In the genomic region with DNA sequence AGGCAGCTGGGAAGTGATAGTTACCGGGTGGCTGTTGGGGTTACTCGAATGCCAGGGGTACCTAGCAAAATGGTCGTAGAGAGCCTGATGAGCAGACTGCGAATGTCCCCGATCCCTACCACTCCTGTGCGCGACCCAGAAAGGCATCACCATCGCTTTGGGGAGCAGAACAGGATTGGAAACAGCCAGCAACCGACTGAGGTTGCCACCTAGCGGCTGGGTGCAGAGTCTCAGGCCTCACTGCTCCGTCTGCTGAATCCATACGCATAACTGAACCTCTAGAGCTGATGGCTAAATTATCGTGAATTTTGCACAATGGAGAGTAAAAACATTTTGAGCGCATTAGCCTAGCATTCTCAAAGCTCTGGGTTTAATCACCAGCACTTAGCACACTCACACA, we compare ENCODE assay signal across 10 mouse cellular contexts. TPM values are rescaled to one million over a fixed set of nuclear protein-coding genes. Genes with fewer than 3 reads are reported as not detected.
DNase-seq lines count a peak whose midpoint lies in the region; ATAC-seq and TF ChIP-seq lines count a peak whose summit lies in the region.
"Had no signal": no experiment of that assay in that cellular context is flagged by ENCODE, and none has a peak within 500 bp of the region (broad histone marks: within the 10 kb centered on the region; RNA-seq: fewer than 3 reads in every experiment).

No protein-coding gene starts in this region.

- peak; percentile 48; the same call in 1 of the 2 replicates for TF ChIP-seq CTCF in cerebellum, adult 2 months (IDR thresholded peaks at IDR 0.05; ENCODE audit: borderline replicate concordance, insufficient read depth, low read depth, low read length)

- no peak overlapping the region for H3K4me2 ChIP-seq in midbrain, embryonic 11.5 days
- H3K4me2 ChIP-seq in midbrain, embryonic 13.5 days (replicated peaks), result no peak overlapping the region
- no peak overlapping the region for H3K4me2 ChIP-seq in embryonic facial prominence, embryonic 11.5 days (ENCODE audit: low read depth, low read length)
- H3K4me2 ChIP-seq in neural tube, embryonic 11.5 days (ENCODE audit: low read depth), result no peak overlapping the region
- H3K4me2 ChIP-seq: heart, embryonic 13.5 days had no signal

- H3K27me3 ChIP-seq in cerebellum, adult 2 months (ENCODE audit: control insufficient read depth, insufficient read depth, low read length), result no peaks in the 10 kb centered on the region
- no peaks in the 10 kb centered on the region for H3K27me3 ChIP-seq in midbrain, embryonic 11.5 days (ENCODE audit: control insufficient read depth, insufficient read depth, low read length)
- H3K27me3 ChIP-seq in midbrain, embryonic 13.5 days, result no peaks in the 10 kb centered on the region
- no peaks in the 10 kb centered on the region for H3K27me3 ChIP-seq in embryonic facial prominence, embryonic 11.5 days (ENCODE audit: control insufficient read depth, insufficient read depth, low read length)
- H3K27me3 ChIP-seq in neural tube, embryonic 11.5 days (ENCODE audit: control insufficient read depth, insufficient read depth, low read length), result no peaks in the 10 kb centered on the region

- peak in 1 of 2 experiments; percentile 29 for DNase-seq in cerebellum, adult 2 months
- no peak for DNase-seq in cerebellum, adult 8-10 months
- DNase-seq in midbrain, embryonic 11.5 days (ENCODE audit: low spot score, missing footprints), result peak; percentile 81
- DNase-seq in embryonic facial prominence, embryonic 11.5 days (ENCODE audit: low spot score), result peak; percentile 47
- peak; percentile 36 for DNase-seq in neural tube, embryonic 11.5 days (ENCODE audit: low spot score)
- no peak for DNase-seq in T-cell, adult 2 months (ENCODE audit: low spot score)
- DNase-seq in yolk sac, embryonic 10.5 days (ENCODE audit: low spot score), result no peak

- H3K9ac ChIP-seq in midbrain, embryonic 11.5 days (ENCODE audit: low read length), result no peak overlapping the region
- H3K9ac ChIP-seq in midbrain, embryonic 13.5 days (replicated peaks), result no peak overlapping the region
- H3K9ac ChIP-seq in embryonic facial prominence, embryonic 11.5 days (replicated peaks; ENCODE audit: low read length), result no peak overlapping the region
- no peak overlapping the region for H3K9ac ChIP-seq in neural tube, embryonic 11.5 days (ENCODE audit: low read length)
- H3K9ac ChIP-seq: heart, embryonic 13.5 days had no signal

- WGBS in cerebellum, adult 2 months, result 27% methylated on average over 14 of the region's 14 CpGs
- 24% methylated on average over 14 of the region's 14 CpGs for WGBS in midbrain, embryonic 11.5 days
- 29% methylated on average over 14 of the region's 14 CpGs for WGBS in midbrain, embryonic 13.5 days
- 30% methylated on average over 14 of the region's 14 CpGs for WGBS in embryonic facial prominence, embryonic 11.5 days
- WGBS in neural tube, embryonic 11.5 days, result 24% methylated on average over 14 of the region's 14 CpGs

- H3K36me3 ChIP-seq in midbrain, embryonic 11.5 days (ENCODE audit: control insufficient read depth, insufficient read depth, low read length), result no peaks in the 10 kb centered on the region
- H3K36me3 ChIP-seq in midbrain, embryonic 13.5 days, result no peaks in the 10 kb centered on the region
- no peaks in the 10 kb centered on the region for H3K36me3 ChIP-seq in embryonic facial prominence, embryonic 11.5 days (replicated peaks; ENCODE audit: control insufficient read depth, insufficient read depth, low read depth, low read length)
- H3K36me3 ChIP-seq in neural tube, embryonic 11.5 days (ENCODE audit: control insufficient read depth, insufficient read depth, low read length), result no peaks in the 10 kb centered on the region
- H3K36me3 ChIP-seq: heart, embryonic 13.5 days had no signal

- H3K4me3 ChIP-seq in cerebellum, adult 2 months (replicated peaks; ENCODE audit: insufficient read depth, low read depth, low read length), result no peak overlapping the region
- H3K4me3 ChIP-seq in midbrain, embryonic 11.5 days (ENCODE audit: low read depth, low read length), result no peak overlapping the region
- no peak overlapping the region for H3K4me3 ChIP-seq in midbrain, embryonic 13.5 days (replicated peaks)
- H3K4me3 ChIP-seq in embryonic facial prominence, embryonic 11.5 days (ENCODE audit: low read depth, low read length), result no peak overlapping the region
- no peak overlapping the region for H3K4me3 ChIP-seq in neural tube, embryonic 11.5 days (ENCODE audit: low read depth, low read length)
- H3K4me3 ChIP-seq: heart, embryonic 13.5 days had no signal

- ATAC-seq in midbrain, embryonic 11.5 days (ENCODE audit: low FRiP score), result no peak
- no peak for ATAC-seq in midbrain, embryonic 13.5 days
- ATAC-seq in embryonic facial prominence, embryonic 11.5 days (replicated peaks; ENCODE audit: insufficient number of reproducible peaks, low FRiP score, low TSS enrichment, low read depth), result no peak
- no peak for ATAC-seq in neural tube, embryonic 11.5 days (ENCODE audit: insufficient read depth, low FRiP score, low TSS enrichment)

- no peaks in the 10 kb centered on the region for H3K9me3 ChIP-seq in midbrain, embryonic 11.5 days (ENCODE audit: control insufficient read depth, low read length)
- no peaks in the 10 kb centered on the region for H3K9me3 ChIP-seq in midbrain, embryonic 13.5 days
- H3K9me3 ChIP-seq in embryonic facial prominence, embryonic 11.5 days (replicated peaks; ENCODE audit: control insufficient read depth, low read length), result no peaks in the 10 kb centered on the region
- no peaks in the 10 kb centered on the region for H3K9me3 ChIP-seq in neural tube, embryonic 11.5 days (ENCODE audit: control insufficient read depth, low read length)
- H3K9me3 ChIP-seq: heart, embryonic 13.5 days had no signal

- no peak for TF ChIP-seq POLR2A in cerebellum, adult 2 months (IDR thresholded peaks at IDR 0.05; ENCODE audit: borderline replicate concordance, insufficient read depth, low read length)

- H3K4me1 ChIP-seq in cerebellum, adult 2 months (ENCODE audit: control insufficient read depth, insufficient read depth, low read length), result no peaks in the 10 kb centered on the region
- H3K4me1 ChIP-seq in midbrain, embryonic 11.5 days (ENCODE audit: control insufficient read depth, insufficient read depth, low read length), result no peaks in the 10 kb centered on the region
- H3K4me1 ChIP-seq in midbrain, embryonic 13.5 days (replicated peaks), result no peaks in the 10 kb centered on the region
- H3K4me1 ChIP-seq in embryonic facial prominence, embryonic 11.5 days (ENCODE audit: control insufficient read depth, insufficient read depth, low read length), result no peaks in the 10 kb centered on the region
- H3K4me1 ChIP-seq in neural tube, embryonic 11.5 days (ENCODE audit: control insufficient read depth, insufficient read depth, low read length), result no peaks in the 10 kb centered on the region
- H3K4me1 ChIP-seq: heart, embryonic 13.5 days had no signal

- no peak overlapping the region for H3K27ac ChIP-seq in cerebellum, adult 2 months (ENCODE audit: insufficient read depth, low read length)
- no peak overlapping the region for H3K27ac ChIP-seq in midbrain, embryonic 11.5 days (ENCODE audit: low read depth, low read length)
- no peak overlapping the region for H3K27ac ChIP-seq in midbrain, embryonic 13.5 days
- H3K27ac ChIP-seq in embryonic facial prominence, embryonic 11.5 days (replicated peaks; ENCODE audit: low read depth, low read length), result no peak overlapping the region
- H3K27ac ChIP-seq in neural tube, embryonic 11.5 days (ENCODE audit: low read depth, low read length), result no peak overlapping the region
- H3K27ac ChIP-seq: heart, embryonic 13.5 days had no signal

RNA-seq across cellular contexts. Expression of gene Prss22, which starts 17.8 kb away (rescaled TPM):
- not detected in 2 replicates for polyA plus RNA-seq in cerebellum, adult 2 months (2012; rRNA removed)
- polyA plus RNA-seq in midbrain, embryonic 11.5 days (2014; fragmentation: Nextera tagmentation; extraction: Ambion mirVana), result 0.19 TPM in 1 of 2 replicates, not detected in the other
- polyA plus RNA-seq in midbrain, embryonic 13.5 days (2015; fragmentation: Nextera tagmentation; extraction: Ambion mirVana), result 0.12 TPM in 1 of 2 replicates, not detected in the other
- 0.94 and 1.7 TPM in 2 replicates for polyA plus RNA-seq in embryonic facial prominence, embryonic 11.5 days (2014; fragmentation: Nextera tagmentation; extraction: Ambion mirVana)
- 0.17 TPM in 1 of 2 replicates, not detected in the other for polyA plus RNA-seq in neural tube, embryonic 11.5 days (2014; fragmentation: Nextera tagmentation; extraction: Ambion mirVana)

RNA-seq across cellular contexts. Expression of gene Prss27, which starts 22.2 kb away (rescaled TPM):
- polyA plus RNA-seq in cerebellum, adult 2 months (2012; rRNA removed), result 0.19 TPM in 1 of 2 replicates, not detected in the other
- not detected in 2 replicates for polyA plus RNA-seq in midbrain, embryonic 11.5 days (2014; fragmentation: Nextera tagmentation; extraction: Ambion mirVana)
- polyA plus RNA-seq in midbrain, embryonic 13.5 days (2015; fragmentation: Nextera tagmentation; extraction: Ambion mirVana), result 0.32 and 0.54 TPM in 2 replicates
- polyA plus RNA-seq in embryonic facial prominence, embryonic 11.5 days (2014; fragmentation: Nextera tagmentation; extraction: Ambion mirVana), result 0.17 TPM in 1 of 2 replicates, not detected in the other
- 0.37 TPM in 1 of 2 replicates, not detected in the other for polyA plus RNA-seq in neural tube, embryonic 11.5 days (2014; fragmentation: Nextera tagmentation; extraction: Ambion mirVana)

RNA-seq across cellular contexts. Expression of gene Prss30, which starts 35.4 kb away (rescaled TPM):
- 0.11 and 0.16 TPM in 2 replicates for polyA plus RNA-seq in cerebellum, adult 2 months (2012; rRNA removed)
- polyA plus RNA-seq in midbrain, embryonic 11.5 days (2014; fragmentation: Nextera tagmentation; extraction: Ambion mirVana), result not detected in 2 replicates
- polyA plus RNA-seq in midbrain, embryonic 13.5 days (2015; fragmentation: Nextera tagmentation; extraction: Ambion mirVana), result not detected in 2 replicates
- not detected in 2 replicates for polyA plus RNA-seq in embryonic facial prominence, embryonic 11.5 days (2014; fragmentation: Nextera tagmentation; extraction: Ambion mirVana)
- polyA plus RNA-seq in neural tube, embryonic 11.5 days (2014; fragmentation: Nextera tagmentation; extraction: Ambion mirVana), result not detected in 2 replicates
- polyA plus RNA-seq: heart, embryonic 13.5 days; lung, embryonic 16.5 days had no signal

RNA-seq across cellular contexts. Expression of gene Kctd5, which starts 57.6 kb away (rescaled TPM):
- polyA plus RNA-seq in cerebellum, adult 2 months (2012; rRNA removed), result 32.8 and 35.6 TPM in 2 replicates
- 76.8 and 80.0 TPM in 2 replicates for polyA plus RNA-seq in midbrain, embryonic 11.5 days (2014; fragmentation: Nextera tagmentation; extraction: Ambion mirVana)
- 80.9 and 81.5 TPM in 2 replicates for polyA plus RNA-seq in midbrain, embryonic 13.5 days (2015; fragmentation: Nextera tagmentation; extraction: Ambion mirVana)
- 84.3 and 88.8 TPM in 2 replicates for polyA plus RNA-seq in embryonic facial prominence, embryonic 11.5 days (2014; fragmentation: Nextera tagmentation; extraction: Ambion mirVana)
- 87.6 and 94.5 TPM in 2 replicates for polyA plus RNA-seq in neural tube, embryonic 11.5 days (2014; fragmentation: Nextera tagmentation; extraction: Ambion mirVana)

Comparison
In these comparisons a context has a peak if more than half of its experiments do, and no peak if none do; other contexts are left out.
1. DNase-seq: peak in midbrain, embryonic 11.5 days (single experiment), embryonic facial prominence, embryonic 11.5 days (single experiment) and neural tube, embryonic 11.5 days (single experiment); none in cerebellum, adult 8-10 months (single experiment), T-cell, adult 2 months (single experiment) and yolk sac, embryonic 10.5 days (single experiment).